Mouse (Mus musculus) MEL (cell line): ENCODE measurements around the gene Elk3. TPM values are rescaled to one million over a fixed set of nuclear protein-coding genes. Genes with fewer than 3 reads are reported as not detected.

ENCODE experiments used
- DNase-seq: peaks from one replicate; pipeline ENCODE4 v3.0.0; 2011; ENCODE audit warnings: low read depth, low spot score
- H3K27ac ChIP-seq: 2 replicates; pipeline ENCODE4 v1.5.1; 2012; ENCODE audit warnings: low read depth, mild to moderate bottlenecking, control low read depth, low read length, moderate library complexity; ENCODE audit not compliant: control insufficient read depth
- H3K27me3 ChIP-seq, 2 experiments: fragments of 150-350 bp in 1 of 2; sonication (generic) in 1 of 2; 2 replicates each; pipeline ENCODE4 v1.6.1; 2012; ENCODE audit warnings: low read length in 2 of 2, mild to moderate bottlenecking in 2 of 2, improper control_type of control experiment in 1 of 2, moderate library complexity in 1 of 2; ENCODE audit not compliant: insufficient read depth in 2 of 2, control insufficient read depth in 1 of 2
- H3K36me3 ChIP-seq, 2 experiments: 2 replicates each; pipeline ENCODE4 v1.6.1; 2012 to 2014; ENCODE audit warnings: low read length in 2 of 2, improper control_type of control experiment in 1 of 2, inconsistent platforms in 1 of 2, mild to moderate bottlenecking in 1 of 2; ENCODE audit not compliant: insufficient read depth in 2 of 2, control insufficient read depth in 1 of 2
- H3K4me1 ChIP-seq, 2 experiments: fragments of 150-350 bp in 1 of 2; sonication (generic) in 1 of 2; 2 replicates each; pipeline ENCODE4 v1.6.1; 2012; ENCODE audit warnings: low read length in 2 of 2, improper control_type of control experiment in 1 of 2, mild to moderate bottlenecking in 1 of 2; ENCODE audit not compliant: insufficient read depth in 2 of 2, control insufficient read depth in 1 of 2
- H3K4me3 ChIP-seq, 2 experiments: fragments of 150-350 bp in 1 of 2; sonication (generic) in 1 of 2; 2 replicates each; pipeline ENCODE4 v1.5.1; 2012; ENCODE audit warnings: low read depth in 2 of 2, low read length in 2 of 2, mild to moderate bottlenecking in 2 of 2, moderate library complexity in 2 of 2, control low read depth in 1 of 2, improper control_type of control experiment in 1 of 2; ENCODE audit not compliant: control insufficient read depth in 1 of 2, insufficient read depth in 1 of 2
- H3K79me2 ChIP-seq: 2 replicates; pipeline ENCODE4 v1.6.1; 2012; ENCODE audit warnings: mild to moderate bottlenecking, low read length, moderate library complexity; ENCODE audit not compliant: control insufficient read depth, poor library complexity, insufficient read depth
- H3K9ac ChIP-seq: 2 replicates; pipeline ENCODE4 v1.6.1; 2012; ENCODE audit warnings: low read depth, mild to moderate bottlenecking, control low read depth, low read length, moderate library complexity; ENCODE audit not compliant: control insufficient read depth, poor library complexity, severe bottlenecking
- H3K9me3 ChIP-seq: fragments of 150-350 bp; sonication (generic); replicated peaks from 2 replicates; pipeline ENCODE4 v1.6.1; 2012; ENCODE audit warnings: mild to moderate bottlenecking, low read length, improper control_type of control experiment, moderate library complexity; ENCODE audit not compliant: insufficient read depth
- BHLHE40 ChIP-seq: IDR thresholded peaks from 2 replicates; pipeline ENCODE4 v1.6.1; 2012; ENCODE audit warnings: low read depth, mild to moderate bottlenecking, inconsistent platforms, low read length, improper control_type of control experiment, borderline replicate concordance
- CHD1 ChIP-seq: IDR thresholded peaks from 2 replicates; pipeline ENCODE4 v1.6.1; 2012; ENCODE audit warnings: low read depth, mild to moderate bottlenecking, inconsistent platforms, low read length, improper control_type of control experiment
- CHD2 ChIP-seq: IDR thresholded peaks from 2 replicates; pipeline ENCODE4 v1.6.1; 2011; ENCODE audit warnings: low read length, improper control_type of control experiment
- CTCF ChIP-seq, 3 experiments: IDR thresholded peaks in 2 of 3; conservative IDR thresholded peaks in 1 of 3; 2 replicates each; pipeline ENCODE4 v1.5.1; 2011 to 2012; ENCODE audit warnings: low read length in 3 of 3, low read depth in 2 of 3, mild to moderate bottlenecking in 2 of 3, improper control_type of control experiment in 1 of 3, inconsistent platforms in 1 of 3, mixed read lengths in 1 of 3, moderate library complexity in 1 of 3; ENCODE audit not compliant: control insufficient read depth in 1 of 3, insufficient read depth in 1 of 3, poor library complexity in 1 of 3, severe bottlenecking in 1 of 3
- E2F4 ChIP-seq: IDR thresholded peaks from 2 replicates; pipeline ENCODE4 v1.6.1; 2011; ENCODE audit warnings: low read depth, low read length, improper control_type of control experiment, borderline replicate concordance
- ELF1 ChIP-seq: IDR thresholded peaks from 2 replicates; pipeline ENCODE4 v1.6.1; 2014; ENCODE audit warnings: low read depth, mild to moderate bottlenecking, inconsistent platforms, low read length, improper control_type of control experiment, moderate library complexity
- EP300 ChIP-seq, 2 experiments: IDR thresholded peaks; 2 replicates each; pipeline ENCODE4 v1.6.1; 2011; ENCODE audit warnings: improper control_type of control experiment in 2 of 2, low read length in 2 of 2, low read depth in 1 of 2, mild to moderate bottlenecking in 1 of 2
- GATA1 ChIP-seq: IDR thresholded peaks from 2 replicates; pipeline ENCODE4 v1.6.1; 2011; ENCODE audit warnings: low read depth, low read length, improper control_type of control experiment
- HCFC1 ChIP-seq: IDR thresholded peaks from 2 replicates; pipeline ENCODE4 v1.6.1; 2012; ENCODE audit warnings: low read depth, mild to moderate bottlenecking, inconsistent platforms, low read length, improper control_type of control experiment, moderate library complexity
- JUND ChIP-seq: IDR thresholded peaks from 2 replicates; pipeline ENCODE4 v1.6.1; 2011; ENCODE audit warnings: low read depth, mild to moderate bottlenecking, improper control_type of control experiment, low read length
- KAT2A ChIP-seq: conservative IDR thresholded peaks from 2 replicates; pipeline ENCODE4 v1.6.1; 2012; ENCODE audit warnings: low read depth, low read length, improper control_type of control experiment, inconsistent platforms
- MAFK ChIP-seq: IDR thresholded peaks from 2 replicates; pipeline ENCODE4 v1.6.1; 2011; ENCODE audit warnings: low read depth, mild to moderate bottlenecking, low read length, improper control_type of control experiment, borderline replicate concordance
- MAZ ChIP-seq: IDR thresholded peaks from 2 replicates; pipeline ENCODE4 v1.6.1; 2012; ENCODE audit warnings: low read depth, mild to moderate bottlenecking, inconsistent platforms, low read length, improper control_type of control experiment
- MYC ChIP-seq: IDR thresholded peaks from 2 replicates; pipeline ENCODE4 v1.6.1; 2011; ENCODE audit warnings: low read depth, mild to moderate bottlenecking, low read length, improper control_type of control experiment, moderate library complexity
- POLR2A ChIP-seq, 2 experiments: IDR thresholded peaks; 2 replicates each; pipeline ENCODE4 v1.6.1; 2011 to 2012; ENCODE audit warnings: low read length in 2 of 2, mild to moderate bottlenecking in 2 of 2, control low read depth in 1 of 2, improper control_type of control experiment in 1 of 2, low read depth in 1 of 2, moderate library complexity in 1 of 2; ENCODE audit not compliant: control insufficient read depth in 1 of 2, insufficient read depth in 1 of 2, poor library complexity in 1 of 2
- POLR2AphosphoS2 ChIP-seq: IDR thresholded peaks from 2 replicates; pipeline ENCODE4 v1.6.1; 2011; ENCODE audit warnings: low read length, improper control_type of control experiment
- POLR2AphosphoS5 ChIP-seq: IDR thresholded peaks from 2 replicates; pipeline ENCODE4 v1.6.1; 2012; ENCODE audit warnings: low read depth, borderline replicate concordance, mild to moderate bottlenecking, inconsistent platforms, low read length, moderate library complexity, mixed read lengths
- RCOR1 ChIP-seq: IDR thresholded peaks from 2 replicates; pipeline ENCODE4 v1.6.1; 2012; ENCODE audit warnings: low read depth, mild to moderate bottlenecking, inconsistent platforms, low read length, improper control_type of control experiment
- SMC3 ChIP-seq: IDR thresholded peaks from 2 replicates; pipeline ENCODE4 v1.6.1; 2011; ENCODE audit warnings: low read depth, low read length, improper control_type of control experiment
- TCF12 ChIP-seq: IDR thresholded peaks from 2 replicates; pipeline ENCODE4 v1.6.1; 2014; ENCODE audit warnings: low read depth, mild to moderate bottlenecking, inconsistent platforms, low read length, improper control_type of control experiment, moderate library complexity
- USF1 ChIP-seq: IDR thresholded peaks from 2 replicates; pipeline ENCODE4 v1.6.1; 2014; ENCODE audit warnings: low read depth, mild to moderate bottlenecking, inconsistent platforms, low read length, improper control_type of control experiment, moderate library complexity
- USF2 ChIP-seq, 2 experiments: IDR thresholded peaks; 2 replicates each; pipeline ENCODE4 v1.6.1; 2011 to 2012; ENCODE audit warnings: improper control_type of control experiment in 2 of 2, low read length in 2 of 2, borderline replicate concordance in 1 of 2, inconsistent platforms in 1 of 2, low read depth in 1 of 2, mild to moderate bottlenecking in 1 of 2; ENCODE audit not compliant: insufficient read depth in 1 of 2
- ZKSCAN1 ChIP-seq: IDR thresholded peaks from 2 replicates; pipeline ENCODE4 v1.6.1; 2012; ENCODE audit warnings: low read depth, mild to moderate bottlenecking, inconsistent platforms, low read length, improper control_type of control experiment, moderate library complexity
- ZMIZ1 ChIP-seq: IDR thresholded peaks from 2 replicates; pipeline ENCODE4 v1.6.1; 2012; ENCODE audit warnings: low read depth, mild to moderate bottlenecking, inconsistent platforms, low read length, improper control_type of control experiment, moderate library complexity
- ZNF384 ChIP-seq: IDR thresholded peaks from 2 replicates; pipeline ENCODE4 v1.6.1; 2012; ENCODE audit warnings: low read depth, mild to moderate bottlenecking, inconsistent platforms, low read length, improper control_type of control experiment
- polyA plus RNA-seq, 2 experiments: library from polyadenylated mRNA; stranded (reverse) in 1 of 2; unstranded in 1 of 2; fragments of >175 nt in 1 of 2; fragments of >200 nt in 1 of 2; gene quantifications; 2 replicates each; pipeline versions ENCODE4 v1.2.1 to v1.2.4; 2012; ENCODE audit warnings: low replicate concordance in 2 of 2, low read depth in 1 of 2; ENCODE audit not compliant: insufficient read length in 2 of 2, insufficient read depth in 1 of 2, missing spikeins in 1 of 2
- total RNA-seq: library from RNA; depleted of rRNA; stranded (reverse); fragments of 300-350 nt; gene quantifications from 2 replicates; pipeline ENCODE4 v1.2.3, GENCODE M21; 2012

The Elk3 gene
- total and polyA plus RNA-seq, 3 experiments: 1.0 to 6.3 TPM; not detected in 1

DNA sequence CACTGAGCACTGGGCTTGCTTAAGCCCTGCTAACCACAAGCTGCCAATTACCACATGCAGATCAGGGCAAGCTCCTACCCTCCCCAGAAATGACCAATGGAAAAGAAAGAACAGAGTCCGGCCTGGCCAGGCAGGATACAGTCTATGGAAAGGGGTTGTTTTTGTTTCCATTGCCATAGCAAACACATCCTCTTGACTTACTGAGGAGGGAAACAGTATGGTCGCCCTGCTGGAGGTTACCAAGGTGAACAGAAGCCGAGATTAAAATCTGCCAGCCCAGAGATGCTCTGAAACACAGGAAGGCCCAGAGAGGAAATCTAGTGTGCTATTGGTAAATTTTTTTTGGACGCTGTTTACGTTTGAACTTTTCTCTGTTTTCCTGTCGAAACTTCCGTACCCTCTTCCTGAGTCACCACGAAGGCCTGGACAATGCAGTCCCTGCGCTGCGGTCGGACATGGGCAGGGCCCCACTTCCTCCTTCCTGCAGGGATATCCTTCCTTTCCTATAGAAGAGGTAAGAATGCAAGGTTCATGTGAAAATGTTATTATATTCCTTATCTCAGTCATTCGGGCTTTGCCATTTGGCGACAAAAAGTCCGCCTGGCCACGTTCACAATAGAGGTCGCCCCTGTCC lies 25.0 kb upstream of the Elk3 start:
- Histone ChIP-seq H3K9me3 (no peaks in the 10 kb centered on the region), H3K4me1 (no peaks in the 10 kb centered on the region), H3K36me3 (no peaks in the 10 kb centered on the region), H3K4me3 (no peak overlapping the region), H3K79me2 (no peaks in the 10 kb centered on the region), H3K27me3 (no peaks in the 10 kb centered on the region), H3K9ac (no peak overlapping the region), H3K27ac (no peak overlapping the region)
- TF ChIP-seq POLR2A (IDR thresholded peaks at IDR 0.05; ENCODE audit: control insufficient read depth in 1 of 2, insufficient read depth in 1 of 2, low read depth in 1 of 2, low read length in 2 of 2, poor library complexity in 1 of 2) (no peak), SMC3 (no peak), KAT2A (no peak), USF1 (no peak), ZMIZ1 (no peak), TCF12 (no peak), MYC (no peak), ZKSCAN1 (no peak), RCOR1 (no peak), CTCF (IDR thresholded peaks at IDR 0.05 in 2 of 3, conservative IDR thresholded peaks at IDR 0.05 in 1 of 3; ENCODE audit: control insufficient read depth in 1 of 3, insufficient read depth in 1 of 3, low read depth in 2 of 3, low read length in 3 of 3, poor library complexity in 1 of 3, severe bottlenecking in 1 of 3) (no peak), EP300 (IDR thresholded peaks at IDR 0.05; ENCODE audit: low read depth in 1 of 2, low read length in 2 of 2) (no peak), GATA1 (no peak)
- no peak for DNase-seq

GRCm38 (mm10) chr10:93335001-93335400 lies 24.1 kb upstream of the Elk3 start:
- DNase-seq: no peak
- Histone ChIP-seq H3K4me3 (no peak overlapping the region), H3K4me1 (no peaks in the 10 kb centered on the region), H3K79me2 (no peaks in the 10 kb centered on the region), H3K27ac (no peak overlapping the region), H3K36me3 (no peaks in the 10 kb centered on the region), H3K9me3 (no peaks in the 10 kb centered on the region), H3K9ac (no peak overlapping the region), H3K27me3 (no peaks in the 10 kb centered on the region)
- no peak for TF ChIP-seq CHD1
- no peak for TF ChIP-seq USF2 (IDR thresholded peaks at IDR 0.05; ENCODE audit: borderline replicate concordance in 1 of 2, insufficient read depth in 1 of 2, low read depth in 1 of 2, low read length in 2 of 2)
- TF ChIP-seq CHD2: no peak
- no peak for TF ChIP-seq GATA1
- TF ChIP-seq MAFK: no peak
- TF ChIP-seq TCF12: no peak
- no peak for TF ChIP-seq HCFC1
- no peak for TF ChIP-seq MAZ
- no peak for TF ChIP-seq JUND
- TF ChIP-seq POLR2AphosphoS5: no peak
- TF ChIP-seq ZNF384: no peak
- TF ChIP-seq KAT2A: no peak
- TF ChIP-seq MYC: no peak
- no peak for TF ChIP-seq RCOR1
- TF ChIP-seq BHLHE40: no peak
- TF ChIP-seq ELF1: no peak
- TF ChIP-seq E2F4: no peak
- TF ChIP-seq POLR2AphosphoS2: no peak
